Mouse (Mus musculus): ENCODE measurements at regions not wholly inside any gene's neighbourhood (a gene's known extent, or its start where the extent isn't known, plus 50 kb on each side); places are given as distances from the start of the nearest gene placed in this dataset.
"Not testable (repeated sequence)": the region's sequence is repeated elsewhere in the genome, so short reads cannot be mapped to it uniquely, and the experiment has no call there.

DNA sequence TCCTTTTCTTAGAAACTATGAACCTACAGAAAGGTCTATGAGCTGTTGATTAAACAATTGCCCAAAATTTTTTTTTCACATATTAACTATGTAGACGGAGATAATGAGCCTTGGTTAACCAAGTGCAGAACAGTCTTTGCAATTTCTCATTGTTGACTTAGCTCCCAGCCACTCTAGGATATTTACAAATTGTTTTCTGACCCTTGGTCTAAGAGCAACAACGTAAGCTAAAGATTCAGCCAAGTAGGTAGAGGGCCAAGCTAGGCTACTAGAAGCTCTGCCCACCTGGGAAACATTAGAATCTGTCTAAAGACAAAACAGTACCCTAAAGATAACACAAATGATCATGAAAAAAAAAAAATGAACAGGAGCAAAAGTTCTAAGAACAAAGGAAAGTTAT is 67.5 kb upstream of the Map9 start:
- Histone ChIP-seq H3K36me3 (ENCODE audit: control insufficient read depth, insufficient read depth, low read length) (no peaks in the 10 kb centered on the region), H3K4me1 (ENCODE audit: control insufficient read depth, insufficient read depth, low read length) (no peaks in the 10 kb centered on the region), H3K4me2 (ENCODE audit: low read depth, low read length) (no peak overlapping the region), H3K27me3 (replicated peaks; ENCODE audit: control insufficient read depth, insufficient read depth, low read length) (no peaks in the 10 kb centered on the region), H3K27ac (ENCODE audit: low read length) (no peak overlapping the region), H3K9ac (ENCODE audit: low read depth, low read length) (no peak overlapping the region), H3K9me3 (ENCODE audit: control insufficient read depth, low read length) (no peaks in the 10 kb centered on the region), H3K4me3 (ENCODE audit: low read length) (no peak overlapping the region)
- ATAC-seq: no peak
- 76% methylated on average over 2 of the region's 2 CpGs for whole genome bisulfite sequencing

DNA sequence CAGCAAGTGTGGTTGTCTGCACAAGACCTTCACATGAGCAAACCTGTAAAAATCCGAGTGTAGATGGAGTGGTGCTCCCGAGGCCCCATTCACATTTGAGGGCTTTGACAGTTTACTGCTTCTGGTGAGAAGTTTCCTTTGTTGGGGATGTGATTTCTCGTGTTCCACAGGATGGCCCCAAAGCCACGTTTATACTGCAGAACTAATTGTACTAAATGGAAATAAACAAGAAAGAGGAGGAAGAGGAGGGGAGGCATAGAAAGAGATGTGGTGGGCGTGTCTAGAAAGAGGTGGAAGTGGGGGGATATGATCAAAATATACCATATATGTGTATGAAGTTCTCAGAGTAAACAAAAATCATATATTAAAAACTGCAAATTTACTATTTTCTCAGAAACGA is 68.8 kb upstream of the Map9 start:
- H3K9ac ChIP-seq (ENCODE audit: low read depth, low read length): no peak overlapping the region
- no peaks in the 10 kb centered on the region for H3K9me3 ChIP-seq (ENCODE audit: control insufficient read depth, low read length)
- no peak for ATAC-seq
- 73% methylated on average over 6 of the region's 6 CpGs for whole genome bisulfite sequencing
- no peaks in the 10 kb centered on the region for H3K36me3 ChIP-seq (ENCODE audit: control insufficient read depth, insufficient read depth, low read length)
- no peaks in the 10 kb centered on the region for H3K27me3 ChIP-seq (replicated peaks; ENCODE audit: control insufficient read depth, insufficient read depth, low read length)
- no peak overlapping the region for H3K4me2 ChIP-seq (ENCODE audit: low read depth, low read length)
- H3K4me1 ChIP-seq (ENCODE audit: control insufficient read depth, insufficient read depth, low read length): no peaks in the 10 kb centered on the region
- no peak overlapping the region for H3K27ac ChIP-seq (ENCODE audit: low read length)
- no peak overlapping the region for H3K4me3 ChIP-seq (ENCODE audit: low read length)

DNA sequence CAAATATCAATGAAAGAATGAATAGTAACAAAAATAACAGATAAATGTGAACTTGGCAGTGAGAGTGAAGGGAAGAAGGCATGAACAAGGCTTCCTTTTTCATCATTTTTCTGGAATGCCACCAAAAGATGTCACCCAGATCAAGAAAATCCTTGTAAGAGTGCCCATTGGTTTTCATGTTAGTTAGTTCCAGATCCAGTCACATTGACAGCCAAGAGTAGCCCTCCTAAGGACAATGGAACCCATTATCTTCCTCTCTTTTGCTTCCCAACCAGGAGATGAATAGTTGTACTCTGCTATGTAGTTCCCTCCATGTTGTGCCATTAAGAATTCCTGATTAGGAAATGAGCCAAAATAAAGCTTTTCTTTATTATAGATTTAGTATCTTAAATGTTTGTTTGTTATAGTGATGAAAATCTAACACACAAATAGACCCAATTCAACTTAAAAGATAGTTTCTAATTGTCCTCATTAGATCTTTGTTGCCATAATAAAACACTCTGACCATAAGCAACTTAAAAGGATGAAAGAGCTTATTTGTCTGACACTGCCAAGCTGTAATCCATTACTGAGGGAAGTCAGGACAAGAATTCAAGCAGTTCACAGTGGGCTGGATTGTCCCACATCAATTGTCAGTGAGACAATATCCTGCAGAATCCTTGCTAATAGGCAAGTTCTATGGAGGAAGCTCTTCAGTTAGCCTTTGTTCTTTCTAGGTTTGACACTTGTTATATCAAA is 80.7 kb upstream of the Map9 start:
- Histone ChIP-seq H3K9me3 (ENCODE audit: control insufficient read depth, low read length) (no peaks in the 10 kb centered on the region), H3K27me3 (replicated peaks; ENCODE audit: control insufficient read depth, insufficient read depth, low read length) (no peaks in the 10 kb centered on the region), H3K36me3 (ENCODE audit: control insufficient read depth, insufficient read depth, low read length) (no peaks in the 10 kb centered on the region), H3K9ac (ENCODE audit: low read depth, low read length) (no peak overlapping the region), H3K27ac (ENCODE audit: low read length) (no peak overlapping the region), H3K4me1 (ENCODE audit: control insufficient read depth, insufficient read depth, low read length) (0 out of 2 replicates have a peak, but pooled peaks cover 3% of the 10 kb centered on the region), H3K4me2 (ENCODE audit: low read depth, low read length) (no peak overlapping the region), H3K4me3 (ENCODE audit: low read length) (no peak overlapping the region)
- no peak for ATAC-seq

DNA sequence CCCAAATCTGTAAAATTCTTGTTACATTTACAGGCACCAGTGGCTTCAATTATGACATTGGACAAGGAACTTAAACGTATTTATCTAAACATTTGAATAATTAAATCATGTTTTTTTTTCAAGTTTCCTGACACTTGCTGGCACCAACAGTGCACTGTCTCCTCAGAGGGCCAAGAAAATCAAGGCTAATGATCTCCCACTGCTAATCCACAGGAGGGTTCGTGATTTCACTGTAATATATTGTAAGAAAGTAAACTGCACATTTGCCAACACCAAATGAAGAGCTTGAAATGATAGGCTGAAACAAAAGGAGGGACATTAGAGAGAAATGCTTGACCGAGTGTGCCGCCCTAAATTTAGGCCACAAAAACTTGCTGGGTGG is 82.0 kb upstream of the Map9 start:
- no peaks in the 10 kb centered on the region for H3K27me3 ChIP-seq (replicated peaks; ENCODE audit: control insufficient read depth, insufficient read depth, low read length)
- no peak for ATAC-seq
- H3K4me2 ChIP-seq (ENCODE audit: low read depth, low read length): no peak overlapping the region
- 49% methylated on average over 4 of the region's 4 CpGs for WGBS
- H3K4me3 ChIP-seq (ENCODE audit: low read length): no peak overlapping the region
- H3K9ac ChIP-seq (ENCODE audit: low read depth, low read length): no peak overlapping the region
- H3K27ac ChIP-seq (ENCODE audit: low read length): peak overlapping the region; percentile 61; the same call in 1 of the 2 replicates
- H3K36me3 ChIP-seq (ENCODE audit: control insufficient read depth, insufficient read depth, low read length): no peaks in the 10 kb centered on the region
- H3K9me3 ChIP-seq (ENCODE audit: control insufficient read depth, low read length): no peaks in the 10 kb centered on the region
- H3K4me1 ChIP-seq (ENCODE audit: control insufficient read depth, insufficient read depth, low read length): 0 out of 2 replicates have a peak, but pooled peaks cover 3% of the 10 kb centered on the region

DNA sequence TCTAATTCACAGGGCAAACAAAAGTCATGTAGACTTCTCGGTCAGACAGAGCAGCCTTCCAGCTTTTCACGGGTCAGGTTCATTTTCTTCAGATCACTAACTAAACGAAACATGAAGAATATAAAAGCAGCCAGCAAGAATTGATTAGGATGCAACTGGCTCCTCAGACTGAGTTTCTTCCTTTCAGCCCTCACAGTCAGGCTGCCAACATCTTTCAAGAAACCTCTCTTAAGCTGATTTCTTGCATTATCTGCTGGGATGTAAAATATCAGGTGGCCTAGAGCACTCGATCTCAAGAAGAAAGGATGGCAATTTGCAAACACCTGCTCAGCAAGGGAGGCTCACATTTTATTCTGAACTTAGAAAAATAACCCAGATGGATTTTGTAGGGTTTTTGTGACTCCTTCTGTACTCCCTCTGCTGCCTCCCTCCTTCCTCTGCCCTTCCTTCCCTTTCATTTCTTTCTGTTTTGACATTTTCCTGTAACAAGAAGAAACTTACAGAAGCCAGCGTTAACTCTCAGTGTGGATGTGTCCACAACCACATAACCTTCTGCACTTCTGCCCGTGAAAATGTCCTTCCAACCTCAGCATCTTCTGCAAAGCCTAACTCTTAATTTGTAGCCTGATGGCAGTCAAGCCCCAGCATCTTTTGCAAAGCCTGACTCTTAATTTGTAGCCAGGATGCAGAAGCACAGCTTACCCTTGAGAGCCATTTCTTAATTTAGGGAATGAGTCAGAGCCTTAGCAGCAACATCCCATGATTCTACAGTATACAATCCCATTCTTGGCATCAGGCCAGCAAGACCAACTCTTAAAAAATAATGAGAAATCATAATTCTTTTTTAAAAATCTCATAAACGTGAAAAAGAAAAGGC is 82.7 kb upstream of the Map9 start:
- H3K4me1 ChIP-seq (ENCODE audit: control insufficient read depth, insufficient read depth, low read length): 0 out of 2 replicates have a peak, but pooled peaks cover 3% of the 10 kb centered on the region
- no peak overlapping the region for H3K4me2 ChIP-seq (ENCODE audit: low read depth, low read length)
- H3K27ac ChIP-seq (ENCODE audit: low read length): peak overlapping the region; percentile 7; the same call in 1 of the 2 replicates
- H3K4me3 ChIP-seq (ENCODE audit: low read length): no peak overlapping the region
- no peaks in the 10 kb centered on the region for H3K36me3 ChIP-seq (ENCODE audit: control insufficient read depth, insufficient read depth, low read length)
- H3K27me3 ChIP-seq (replicated peaks; ENCODE audit: control insufficient read depth, insufficient read depth, low read length): no peaks in the 10 kb centered on the region
- peak; percentile 76 for ATAC-seq
- H3K9ac ChIP-seq (ENCODE audit: low read depth, low read length): no peak overlapping the region
- H3K9me3 ChIP-seq (ENCODE audit: control insufficient read depth, low read length): no peaks in the 10 kb centered on the region
- WGBS: 49% methylated on average over 7 of the region's 7 CpGs

DNA sequence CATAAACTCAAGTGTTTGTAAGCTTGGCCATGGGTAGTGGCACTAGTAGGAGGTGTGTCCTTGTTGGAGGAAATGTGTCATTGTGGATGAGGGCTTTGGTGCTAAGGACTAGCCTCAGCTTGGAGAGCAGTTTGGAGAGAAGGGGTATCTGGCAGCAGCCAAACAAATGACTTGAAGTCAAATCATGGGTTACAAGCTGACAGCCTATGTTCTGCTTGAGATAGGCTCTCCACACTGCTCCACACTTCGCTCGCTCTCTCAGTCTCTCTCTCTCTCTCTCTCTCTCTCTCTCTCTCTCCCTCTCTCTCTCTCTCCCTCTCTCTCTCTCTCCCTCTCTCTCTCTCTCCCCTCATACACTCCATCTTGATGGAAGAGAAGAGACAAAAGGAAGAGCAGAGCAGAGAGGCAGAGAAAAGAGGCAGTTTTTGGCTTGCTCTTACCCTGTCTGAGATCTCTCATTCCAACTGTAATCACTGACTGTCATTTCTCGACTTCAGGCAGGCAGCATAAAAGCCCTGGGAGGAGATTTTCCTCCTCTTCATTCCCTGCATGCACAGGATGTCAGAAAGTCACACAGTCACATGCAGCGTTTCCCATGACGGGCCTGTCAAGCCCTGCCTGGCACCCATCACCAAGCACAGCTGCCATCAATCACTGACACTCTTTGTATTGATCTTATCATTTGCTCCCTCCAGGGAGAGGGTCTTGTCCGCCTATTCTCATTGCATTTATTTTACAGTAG is 83.5 kb upstream of the Map9 start:
- no peak overlapping the region for H3K4me2 ChIP-seq (ENCODE audit: low read depth, low read length)
- H3K27me3 ChIP-seq (replicated peaks; ENCODE audit: control insufficient read depth, insufficient read depth, low read length): no peaks in the 10 kb centered on the region
- 52% methylated on average over 6 of the region's 6 CpGs for WGBS
- 0 out of 2 replicates have a peak, but pooled peaks cover 3% of the 10 kb centered on the region for H3K4me1 ChIP-seq (ENCODE audit: control insufficient read depth, insufficient read depth, low read length)
- no peaks in the 10 kb centered on the region for H3K36me3 ChIP-seq (ENCODE audit: control insufficient read depth, insufficient read depth, low read length)
- H3K4me3 ChIP-seq (ENCODE audit: low read length): no peak overlapping the region
- H3K27ac ChIP-seq (ENCODE audit: low read length): peak overlapping the region; percentile 7; the same call in 1 of the 2 replicates
- ATAC-seq: 0 out of 2 replicates have a peak, but pooled peaks have one; percentile 28
- no peaks in the 10 kb centered on the region for H3K9me3 ChIP-seq (ENCODE audit: control insufficient read depth, low read length)
- no peak overlapping the region for H3K9ac ChIP-seq (ENCODE audit: low read depth, low read length)

DNA sequence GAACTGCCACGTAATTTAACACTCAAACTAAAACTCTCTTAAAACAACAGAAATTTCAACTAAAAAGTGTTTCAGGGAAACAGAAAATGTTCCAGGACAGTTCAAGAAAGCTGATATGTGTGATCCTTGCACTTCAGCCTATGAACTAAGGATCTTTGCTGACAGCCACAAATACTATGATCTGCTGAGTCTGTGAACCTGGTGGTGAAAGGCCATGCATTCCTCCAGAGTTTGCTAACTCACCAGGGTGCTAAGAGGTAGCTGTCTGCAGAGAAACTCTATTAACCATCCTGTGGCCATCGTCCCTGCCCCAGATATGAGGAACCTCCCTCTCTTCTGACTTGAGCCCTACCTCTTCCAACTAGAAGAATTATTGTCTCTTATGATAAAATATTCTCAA is 84.3 kb upstream of the Map9 start:
- not testable (repeated sequence) for H3K27me3 ChIP-seq (replicated peaks; ENCODE audit: control insufficient read depth, insufficient read depth, low read length); H3K9ac ChIP-seq (ENCODE audit: low read depth, low read length); H3K4me1 ChIP-seq (ENCODE audit: control insufficient read depth, insufficient read depth, low read length); H3K9me3 ChIP-seq (ENCODE audit: control insufficient read depth, low read length); H3K4me2 ChIP-seq (ENCODE audit: low read depth, low read length); H3K36me3 ChIP-seq (ENCODE audit: control insufficient read depth, insufficient read depth, low read length); H3K27ac ChIP-seq (ENCODE audit: low read length); H3K4me3 ChIP-seq (ENCODE audit: low read length)
- peak; percentile 31; the same call in 1 of the 2 replicates for ATAC-seq
- 69% methylated on average over 2 of the region's 2 CpGs for WGBS

DNA sequence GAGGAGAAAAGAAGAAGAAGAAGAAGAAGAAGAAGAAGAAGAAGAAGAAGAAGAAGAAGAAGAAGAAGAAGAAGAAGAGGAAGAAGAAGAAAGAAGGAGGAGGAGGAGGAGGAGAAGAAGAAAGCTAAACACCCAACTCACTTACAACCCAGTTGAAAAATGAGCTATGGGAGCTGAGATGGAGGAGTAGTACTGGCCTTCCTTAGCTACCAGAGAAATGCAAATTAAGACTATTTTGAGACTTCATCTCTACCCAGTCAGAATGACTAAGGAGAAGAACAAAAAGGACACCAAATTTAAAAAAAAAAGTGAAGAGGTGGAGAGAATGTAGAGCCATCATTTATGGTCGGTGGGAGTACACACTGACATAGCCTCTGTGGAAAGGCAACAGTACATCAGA is 85.9 kb upstream of the Map9 start:
- no peak for ATAC-seq
- 0 out of 2 replicates have a peak, but pooled peaks cover 3% of the 10 kb centered on the region for H3K4me1 ChIP-seq (ENCODE audit: control insufficient read depth, insufficient read depth, low read length)
- no peak overlapping the region for H3K4me2 ChIP-seq (ENCODE audit: low read depth, low read length)
- H3K9me3 ChIP-seq (ENCODE audit: control insufficient read depth, low read length): no peaks in the 10 kb centered on the region
- H3K27ac ChIP-seq (ENCODE audit: low read length): no peak overlapping the region
- no peaks in the 10 kb centered on the region for H3K27me3 ChIP-seq (replicated peaks; ENCODE audit: control insufficient read depth, insufficient read depth, low read length)
- H3K4me3 ChIP-seq (ENCODE audit: low read length): no peak overlapping the region
- WGBS: 79% methylated on average over 1 of the region's 1 CpGs
- H3K9ac ChIP-seq (ENCODE audit: low read depth, low read length): no peak overlapping the region
- H3K36me3 ChIP-seq (ENCODE audit: control insufficient read depth, insufficient read depth, low read length): no peaks in the 10 kb centered on the region

DNA sequence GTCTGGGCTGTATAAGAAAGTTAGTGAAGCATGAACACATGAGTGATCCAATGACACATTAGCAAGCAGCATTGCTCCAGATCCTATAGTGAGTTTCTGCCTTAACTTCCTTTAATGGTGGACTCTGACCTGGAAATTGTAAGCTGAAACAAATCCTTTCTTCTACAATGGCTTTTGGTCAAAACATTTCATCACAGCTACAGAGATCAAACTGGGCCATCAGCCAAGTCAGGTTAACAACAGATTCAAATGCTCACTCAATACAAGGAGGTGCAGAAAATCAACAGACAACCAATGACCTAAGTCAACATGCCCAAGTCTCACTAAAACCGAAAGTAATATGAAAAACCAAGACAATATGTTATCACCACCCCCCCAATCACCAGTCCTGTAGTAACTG is 91.9 kb upstream of the Map9 start:
- no peaks in the 10 kb centered on the region for H3K36me3 ChIP-seq (ENCODE audit: control insufficient read depth, insufficient read depth, low read length)
- H3K9ac ChIP-seq (ENCODE audit: low read depth, low read length): no peak overlapping the region
- no peak overlapping the region for H3K4me2 ChIP-seq (ENCODE audit: low read depth, low read length)
- WGBS: 77% methylated on average over 1 of the region's 1 CpGs
- H3K4me3 ChIP-seq (ENCODE audit: low read length): no peak overlapping the region
- no peak overlapping the region for H3K27ac ChIP-seq (ENCODE audit: low read length)
- H3K4me1 ChIP-seq (ENCODE audit: control insufficient read depth, insufficient read depth, low read length): no peaks in the 10 kb centered on the region
- no peaks in the 10 kb centered on the region for H3K9me3 ChIP-seq (ENCODE audit: control insufficient read depth, low read length)
- H3K27me3 ChIP-seq (replicated peaks; ENCODE audit: control insufficient read depth, insufficient read depth, low read length): no peaks in the 10 kb centered on the region
- ATAC-seq: no peak

Measured in intestine, embryonic 16.5 days (tissue).